Mouse (Mus musculus): ENCODE results near the gene Ccdc167. TPM values are rescaled to one million over a fixed set of nuclear protein-coding genes. Genes with fewer than 3 reads are reported as not detected.

Ccdc167 gene
- total RNA-seq, 2 experiments from 2014 or later: 11.6 to 13.5 TPM

GRCm38 (mm10) chr17:29690257-29690656 lies 26.6 kb downstream of the Ccdc167 start:
- intact Hi-C loops (cut with DNase I): no loop called here
- DNase-seq: no peak

- peak; percentile 67 for DNase-seq
- intact Hi-C loops (cut with DNase I): no loop called here
Measured at GRCm38 (mm10) chr17:29688610-29689009, 28.2 kb downstream of the Ccdc167 start.

- DNase-seq: peak; percentile 48
- intact Hi-C loops (cut with DNase I): no loop called here
Measured at GRCm38 (mm10) chr17:29687373-29687772, 29.5 kb downstream of the Ccdc167 start.

DNA sequence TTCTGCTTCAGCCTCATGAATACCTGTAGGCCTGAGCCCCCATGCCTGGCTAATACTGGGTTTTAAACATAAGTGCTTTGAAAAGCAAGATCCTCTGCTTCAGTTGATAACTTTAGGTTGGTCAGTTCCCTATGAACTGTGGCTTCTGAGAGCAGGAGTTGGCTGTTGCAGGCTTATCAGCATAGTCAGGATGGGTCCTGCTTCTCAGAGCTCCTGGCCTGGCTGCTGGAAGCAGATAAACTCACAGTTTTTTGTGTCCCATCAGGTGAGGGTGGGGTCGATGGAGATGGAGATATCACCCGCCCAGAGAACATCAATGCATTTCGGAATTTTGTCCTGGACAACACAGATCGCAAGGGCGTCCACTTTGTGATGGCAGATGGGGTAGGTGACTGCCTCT lies 30.1 kb downstream of the Ccdc167 start:
- intact Hi-C loops (cut with DNase I): no loop called here
- no peak for DNase-seq

DNA sequence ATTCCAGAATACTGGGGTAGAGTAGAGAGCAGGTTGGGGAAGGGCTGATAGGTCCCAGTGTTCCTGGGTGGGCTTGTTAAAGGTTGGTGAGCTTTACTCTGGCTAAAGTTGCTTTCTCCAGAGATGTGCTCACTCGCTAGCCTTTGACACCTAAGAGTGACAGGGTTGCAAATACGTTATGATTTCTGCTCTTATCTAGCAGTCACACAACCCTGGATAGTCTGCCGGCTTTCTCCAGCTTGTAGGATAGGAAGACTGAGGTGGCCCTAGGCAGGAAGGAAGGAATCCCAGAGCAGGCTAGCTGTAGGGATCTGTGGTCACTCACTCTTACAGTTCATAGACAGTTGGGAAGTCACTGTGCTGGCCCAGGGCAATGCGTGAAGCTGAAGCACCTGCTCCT lies 32.6 kb downstream of the Ccdc167 start:
- intact Hi-C loops (cut with DNase I): no loop called here
- no peak for DNase-seq

GRCm38 (mm10) chr17:29683127-29683526 lies 33.7 kb downstream of the Ccdc167 start:
- DNase-seq: no peak
- intact Hi-C loops (cut with DNase I): no loop called here

DNA sequence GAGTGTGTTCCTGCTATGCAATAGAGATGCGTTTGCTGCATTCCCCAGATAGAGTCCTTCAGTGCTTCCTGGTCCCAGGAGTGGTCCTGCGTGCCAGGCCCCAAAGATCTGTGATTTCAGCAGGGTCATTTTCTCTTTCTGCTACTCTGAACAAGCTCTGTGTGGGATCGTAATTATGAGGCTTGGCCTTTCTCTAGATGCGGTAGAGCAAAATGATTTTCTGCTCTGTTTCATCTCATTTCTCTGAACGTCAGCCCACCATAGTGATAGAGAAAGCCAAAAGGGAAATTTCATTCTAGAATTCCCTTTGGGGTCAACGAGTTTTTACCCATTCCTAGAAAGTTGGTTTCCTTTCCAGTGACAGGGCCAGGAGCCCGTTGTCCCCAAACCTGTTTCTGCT lies 34.6 kb downstream of the Ccdc167 start:
- intact Hi-C loops (cut with DNase I): no loop called here
- DNase-seq: no peak

DNA sequence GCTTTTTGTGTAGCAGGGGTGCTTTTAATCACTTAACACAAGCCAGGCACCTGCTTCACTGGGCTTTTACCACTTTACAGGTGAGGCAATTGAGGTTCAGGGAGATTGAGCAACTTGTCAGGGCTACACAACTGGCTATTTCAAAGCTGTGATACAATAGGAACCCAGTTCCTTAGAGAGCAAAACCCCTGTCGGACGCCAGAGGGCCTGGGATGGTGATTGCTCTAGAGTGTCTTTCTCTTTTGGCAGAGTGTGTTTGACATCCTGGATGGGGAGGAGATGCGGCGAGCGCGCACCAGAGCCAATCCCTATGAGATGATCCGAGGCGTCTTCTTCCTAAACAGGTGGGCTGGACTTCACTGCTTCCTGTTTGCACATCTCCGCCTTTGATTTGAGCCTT lies 35.2 kb downstream of the Ccdc167 start:
- intact Hi-C loops (cut with DNase I): no loop called here
- no peak for DNase-seq

- no peak for DNase-seq
- intact Hi-C loops (cut with DNase I): no loop called here
Measured at GRCm38 (mm10) chr17:29680921-29681320, 35.9 kb downstream of the Ccdc167 start.

DNA sequence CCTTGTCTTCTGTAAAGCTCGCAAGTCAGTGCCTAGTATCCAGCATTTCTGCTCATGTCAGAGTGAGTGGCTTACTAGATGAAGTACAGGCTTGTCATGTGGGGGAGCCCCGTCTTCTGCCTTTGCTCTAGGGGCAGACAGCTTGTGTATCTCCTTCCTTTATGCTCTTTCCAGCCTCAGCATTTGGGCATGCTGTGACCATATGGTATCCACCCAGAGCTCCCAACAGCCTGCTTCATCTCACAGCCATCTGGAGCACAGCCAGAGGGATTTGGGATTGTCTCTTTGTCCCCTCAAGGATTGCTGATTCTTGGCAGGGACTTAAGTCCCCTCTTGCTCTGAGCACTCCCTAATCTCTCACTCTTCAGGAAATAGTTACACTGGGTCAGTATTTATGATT lies 36.7 kb downstream of the Ccdc167 start:
- DNase-seq: peak; percentile 96
- intact Hi-C loops (cut with DNase I): no loop called here

DNA sequence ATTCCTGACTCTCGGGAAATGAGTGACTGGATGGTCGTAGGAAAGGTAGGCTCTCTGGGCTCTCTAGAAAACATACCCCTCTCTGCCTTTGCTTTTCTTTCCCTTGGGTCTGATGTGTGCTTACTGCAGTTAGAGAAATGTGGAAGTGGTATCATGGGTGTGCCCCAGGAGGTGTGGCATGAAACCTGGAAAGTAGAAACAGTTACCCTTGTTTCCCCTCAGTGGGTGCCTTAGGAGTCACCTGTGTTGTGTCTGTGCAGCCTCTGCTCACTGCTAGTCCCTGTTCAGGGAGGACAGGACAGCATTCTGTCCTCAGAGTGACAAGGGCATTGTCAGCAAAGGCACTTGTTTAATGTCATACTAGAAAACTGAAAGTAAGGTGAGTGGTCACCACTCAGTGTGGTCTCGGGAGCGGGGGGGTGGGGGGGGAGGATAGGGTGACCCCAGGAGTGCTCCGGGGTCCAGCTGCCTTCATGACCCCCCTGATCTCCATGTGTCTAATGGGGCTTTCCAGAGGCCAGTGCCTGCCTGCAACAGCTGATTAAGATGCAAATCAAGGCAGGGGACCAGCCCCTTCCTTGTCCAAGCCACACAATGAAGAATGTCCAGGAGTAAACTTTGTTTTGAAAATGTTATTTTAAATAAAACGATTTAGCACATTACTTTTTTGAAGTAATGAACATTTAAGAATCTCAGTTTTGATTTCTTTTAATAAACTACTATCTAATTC lies 37.6 kb downstream of the Ccdc167 start:
- no peak for DNase-seq

DNA sequence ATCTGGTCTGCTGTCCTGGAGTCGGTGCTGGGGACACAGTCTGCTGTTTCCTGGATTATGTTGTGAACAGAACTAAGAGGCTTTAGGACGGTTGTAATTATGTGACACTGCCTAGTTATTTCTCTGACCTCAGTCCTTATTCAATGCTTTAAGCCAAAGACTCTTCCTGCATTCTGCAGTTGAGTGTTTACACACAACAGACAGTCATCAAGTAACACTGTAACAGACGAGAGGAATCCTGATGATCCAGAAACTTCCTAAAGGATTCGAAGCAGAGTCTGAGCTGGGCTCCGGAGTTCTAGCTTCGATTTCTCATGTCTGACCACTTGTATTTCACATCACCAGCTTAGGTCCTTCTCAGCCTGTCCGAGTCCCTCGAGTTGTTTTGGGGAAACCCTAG lies 38.3 kb downstream of the Ccdc167 start:
- DNase-seq: no peak
- intact Hi-C loops (cut with DNase I): no loop called here

More for the DNA sequence above, 37.6 kb downstream of the Ccdc167 start:
- intact Hi-C loops (cut with DNase I): no loop called here

DNA sequence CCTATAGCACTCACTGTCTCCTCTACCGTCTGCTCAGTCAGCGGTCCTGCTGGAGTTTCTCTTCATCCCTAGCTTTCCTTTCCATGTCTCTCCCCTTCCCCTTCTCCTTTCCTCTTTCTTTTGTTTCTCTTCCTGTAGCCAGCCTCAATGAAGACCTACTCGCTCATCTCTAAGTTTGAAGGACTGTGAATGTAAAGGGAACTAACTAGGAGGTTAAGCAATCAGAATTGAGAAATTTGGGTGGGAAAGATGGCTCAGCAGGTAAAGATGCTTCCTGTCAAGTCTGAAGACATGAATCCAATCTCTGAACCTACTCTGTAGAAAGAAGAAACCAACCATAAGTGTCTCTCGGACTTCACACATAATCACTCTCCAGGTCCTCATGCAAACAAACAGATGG lies 43.5 kb downstream of the Ccdc167 start:
- DNase-seq: no peak
- intact Hi-C loops (cut with DNase I): no loop called here

- intact Hi-C loops (cut with DNase I): no loop called here
- DNase-seq: no peak
Measured at GRCm38 (mm10) chr17:29671021-29671420, 45.8 kb downstream of the Ccdc167 start.

- no peak for DNase-seq
- intact Hi-C loops (cut with DNase I): no loop called here
Measured at GRCm38 (mm10) chr17:29669936-29670335, 46.9 kb downstream of the Ccdc167 start.

- intact Hi-C loops (cut with DNase I): no loop called here
- DNase-seq: no peak
Measured at GRCm38 (mm10) chr17:29669030-29669429, 47.8 kb downstream of the Ccdc167 start.

- peak; percentile 74 for DNase-seq
- intact Hi-C loops (cut with DNase I): no loop called here
Measured at GRCm38 (mm10) chr17:29668051-29668986, 48.5 kb downstream of the Ccdc167 start.

DNA sequence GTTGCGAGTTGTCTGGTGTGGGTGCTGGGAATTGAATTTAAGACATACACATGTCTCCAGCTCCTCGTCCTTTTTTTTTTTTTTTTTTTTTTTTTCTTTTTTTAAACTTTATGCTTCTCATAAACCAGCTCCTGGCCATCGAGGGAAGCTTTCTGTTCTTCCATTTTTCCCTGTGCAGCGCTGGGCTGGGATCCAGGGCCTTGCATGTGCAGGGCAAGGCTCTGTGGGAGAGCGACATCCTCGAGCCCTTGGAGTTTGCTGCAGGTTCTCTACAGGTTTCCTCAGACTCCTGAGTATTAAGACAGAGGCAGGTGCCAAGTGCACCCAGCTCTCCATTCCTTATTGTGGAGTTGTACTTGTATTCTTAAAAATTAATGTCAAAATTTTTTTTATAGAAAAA lies 54.7 kb downstream of the Ccdc167 start:
- no peak for DNase-seq
- intact Hi-C loops (cut with DNase I): no loop called here

- DNase-seq: no peak
- intact Hi-C loops (cut with DNase I): no loop called here
Measured at GRCm38 (mm10) chr17:29660762-29661391, 56.0 kb downstream of the Ccdc167 start.

- DNase-seq: peak; percentile 95
- intact Hi-C loops (cut with DNase I): no loop called here
Measured at GRCm38 (mm10) chr17:29660076-29660761, 56.6 kb downstream of the Ccdc167 start, which contains the start of gene Cmtr1. Gene Cmtr1 (plus strand): TSS chr17:29660595.

DNA sequence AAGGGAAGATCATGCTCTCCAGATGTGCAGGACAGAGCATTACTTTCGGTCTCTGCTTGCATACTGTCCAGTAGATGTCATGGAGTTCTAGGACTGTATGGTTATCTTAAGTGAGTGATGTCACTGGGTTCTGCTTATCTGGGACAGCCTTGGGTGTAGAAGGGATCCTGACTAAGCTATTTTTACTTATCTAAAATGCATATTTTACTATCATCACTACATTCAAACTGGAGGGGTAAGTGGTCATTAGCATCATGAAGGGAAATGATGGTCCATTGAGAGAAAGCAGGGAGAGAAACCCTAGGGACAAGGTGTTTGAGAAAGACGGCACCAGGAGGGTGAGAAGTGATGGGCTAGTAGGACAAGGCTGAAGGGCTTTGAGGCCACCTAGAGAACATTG lies 58.6 kb downstream of the Ccdc167 start:
- intact Hi-C loops (cut with DNase I): no loop called here
- no peak for DNase-seq

All from left cerebral cortex, postnatal 4 days (tissue).